Mouse (Mus musculus): Measurements from ENCODE around the gene Tacstd2.

DNA sequence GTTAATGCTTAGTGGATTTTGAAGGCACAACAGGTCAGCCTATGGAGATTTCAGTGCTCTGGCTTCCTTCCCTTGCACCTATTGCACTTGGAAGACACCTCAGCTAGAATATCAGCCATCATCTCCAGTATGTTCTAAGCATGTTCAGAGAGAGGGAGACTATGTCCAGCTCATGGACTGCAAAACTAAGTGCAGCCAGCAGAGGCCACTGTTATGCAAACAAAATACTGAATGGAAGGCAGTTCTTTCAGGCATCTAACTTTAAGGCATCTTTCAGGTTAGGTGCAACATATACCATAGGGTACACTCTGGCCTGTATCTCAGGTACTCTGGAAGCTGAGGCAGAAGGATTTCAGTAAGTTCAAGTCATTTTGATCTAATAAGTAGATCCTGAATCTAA lies 24.8 kb downstream of the Tacstd2 start:
- TF ChIP-seq CTCF (IDR thresholded peaks at IDR 0.05; ENCODE audit: control insufficient read depth, insufficient read depth, insufficient replicate concordance, low read depth, low read length) (no peak), POLR2A (IDR thresholded peaks at IDR 0.05; ENCODE audit: control insufficient read depth, low read depth, low read length) (no peak)

Data from testis, adult 2 months (tissue).